Comparison of ENCODE assay signal across 21 mouse cellular contexts in genomic region chr5:47837998-47838397, GRCm38 (mm10).
"Had no signal": no experiment of that assay in that cellular context is flagged by ENCODE, and none has a peak within 500 bp of the region (broad histone marks: within the 10 kb centered on the region; RNA-seq: fewer than 3 reads in every experiment).

No protein-coding gene starts in this region.

- H3K4me1 ChIP-seq: midbrain, embryonic 10.5 days; midbrain, embryonic 12.5 days; neural tube, embryonic 13.5 days; neural tube, embryonic 15.5 days; stomach, embryonic 15.5 days had no signal

- H3K36me3 ChIP-seq: midbrain, embryonic 10.5 days; midbrain, embryonic 12.5 days; neural tube, embryonic 13.5 days; neural tube, embryonic 15.5 days; stomach, embryonic 15.5 days had no signal

- H3K9ac ChIP-seq: lung, embryonic 14.5 days; midbrain, embryonic 12.5 days; neural tube, embryonic 13.5 days; neural tube, embryonic 15.5 days; stomach, embryonic 15.5 days had no signal

- H3K27ac ChIP-seq: midbrain, embryonic 10.5 days; midbrain, embryonic 12.5 days; neural tube, embryonic 13.5 days; neural tube, embryonic 15.5 days; stomach, embryonic 15.5 days; stomach, postnatal 0 days had no signal

- ATAC-seq: midbrain, embryonic 16.5 days had no signal

- H3K4me3 ChIP-seq: midbrain, embryonic 10.5 days; midbrain, embryonic 12.5 days; myocyte; neural tube, embryonic 13.5 days; neural tube, embryonic 15.5 days; stomach, embryonic 15.5 days had no signal

- H3K27me3 ChIP-seq: midbrain, embryonic 12.5 days; neural tube, embryonic 13.5 days; neural tube, embryonic 15.5 days; stomach, embryonic 15.5 days had no signal

- H3K4me2 ChIP-seq: lung, embryonic 14.5 days; midbrain, embryonic 12.5 days; neural tube, embryonic 13.5 days; neural tube, embryonic 15.5 days; stomach, embryonic 15.5 days had no signal

- DNase-seq: lung, adult 18-20 months; lung, embryonic 14.5 days; lung, postnatal 10 days; lung, postnatal 4 days; midbrain, embryonic 14.5 days; retina, postnatal 1 day; right cerebral cortex, adult 18-20 months; right cerebral cortex, postnatal 25 days; right cerebral cortex, postnatal 4 days; spleen, adult 18-20 months; thymus, adult 2 months; thymus, postnatal 25 days; thymus, postnatal 4 days had no signal

- H3K9me3 ChIP-seq: midbrain, embryonic 10.5 days; midbrain, embryonic 12.5 days; neural tube, embryonic 13.5 days; neural tube, embryonic 15.5 days; stomach, embryonic 15.5 days had no signal
